Mouse (Mus musculus) heart, adult 2 months (tissue): ENCODE measurements at regions not wholly inside any gene's neighbourhood (a gene's known extent, or its start where the extent isn't known, plus 50 kb on each side); places are given as distances from the start of the nearest gene placed in this dataset.

Experiments used
- DNase-seq, 2 experiments: peaks; one replicate each; pipeline ENCODE4 v3.0.0; 2021
- H3K27ac ChIP-seq: fragments of 200-600 bp; 2 replicates; pipeline ENCODE4 v1.8.1; 2022
- H3K27me3 ChIP-seq: fragments of 200-500 bp; 2 replicates; pipeline ENCODE4 v1.6.1; 2012; ENCODE audit warnings: mild to moderate bottlenecking, low read length, inconsistent platforms, mixed read lengths; ENCODE audit not compliant: control insufficient read depth, insufficient read depth
- H3K36me3 ChIP-seq: fragments of 200-500 bp; 2 replicates; pipeline ENCODE4 v1.6.1; 2012; ENCODE audit warnings: low read length, inconsistent platforms; ENCODE audit not compliant: control insufficient read depth, insufficient read depth
- H3K4me1 ChIP-seq: fragments of 200-500 bp; 2 replicates; pipeline ENCODE4 v1.6.1; 2011; ENCODE audit warnings: low read length; ENCODE audit not compliant: control insufficient read depth, insufficient read depth
- H3K4me3 ChIP-seq: fragments of 200-600 bp; 2 replicates; pipeline ENCODE4 v1.8.1; 2022
- H3K79me2 ChIP-seq: fragments of 200-500 bp; replicated peaks from 2 replicates; pipeline ENCODE4 v1.6.1; 2012; ENCODE audit warnings: mild to moderate bottlenecking, inconsistent platforms, low read length, moderate library complexity, mixed read lengths; ENCODE audit not compliant: control insufficient read depth, insufficient read depth
- H3K9ac ChIP-seq: fragments of 200-500 bp; 2 replicates; pipeline ENCODE4 v1.6.1; 2012; ENCODE audit warnings: low read depth, mild to moderate bottlenecking, control low read depth, inconsistent platforms, low read length, mixed read lengths
- CTCF ChIP-seq: fragments of 200-600 bp; IDR thresholded peaks from 2 replicates; pipeline ENCODE4 v1.8.1; 2022; ENCODE audit warnings: antibody characterized with exemption, mild to moderate bottlenecking, moderate library complexity
- EP300 ChIP-seq: fragments of 200-500 bp; IDR thresholded peaks from 2 replicates; pipeline ENCODE4 v1.6.1; 2011; ENCODE audit warnings: low read depth, low read length, control low read depth; ENCODE audit not compliant: insufficient read depth
- POLR2A ChIP-seq: fragments of 200-500 bp; IDR thresholded peaks from 2 replicates; pipeline ENCODE4 v1.6.1; 2011; ENCODE audit warnings: mild to moderate bottlenecking, low read depth, low read length, control low read depth; ENCODE audit not compliant: insufficient read depth
- WGBS: fragments of 180-500 bp; shearing (Covaris S2); methylation state at CpG from one replicate; pipeline ENCODE4 v1.1.7; 2018; 5-methylcytosine and 5-hydroxymethylcytosine counted together
- intact Hi-C: fragments of 180-260 bp; cut with DNase I; formaldehyde crosslinking; loops from one replicate; pipeline ENCODE4 v1.15.1; 2025

GRCm38 (mm10) chr6:51271128-51271480 is 161.4 kb upstream of the Nfe2l3 start:
- intact Hi-C loops: loop anchor here (10.0 kb wide), 1 partner anchor 94 kb away; no protein-coding TSS in a partner anchor
- no peak for DNase-seq
- H3K79me2 ChIP-seq: no peaks in the 10 kb centered on the region
- H3K9ac ChIP-seq: no peak overlapping the region
- no peaks in the 10 kb centered on the region; the same call in 1 of the 2 replicates for H3K4me1 ChIP-seq
- peak overlapping the region; percentile 64 for H3K4me3 ChIP-seq
- H3K27me3 ChIP-seq: no peaks in the 10 kb centered on the region
- no peak overlapping the region for H3K27ac ChIP-seq
- 7% methylated on average over 15 of the region's 17 CpGs for WGBS
- H3K36me3 ChIP-seq: no peaks in the 10 kb centered on the region
- TF ChIP-seq EP300: no peak
- TF ChIP-seq POLR2A: no peak
- TF ChIP-seq CTCF: no peak

DNA sequence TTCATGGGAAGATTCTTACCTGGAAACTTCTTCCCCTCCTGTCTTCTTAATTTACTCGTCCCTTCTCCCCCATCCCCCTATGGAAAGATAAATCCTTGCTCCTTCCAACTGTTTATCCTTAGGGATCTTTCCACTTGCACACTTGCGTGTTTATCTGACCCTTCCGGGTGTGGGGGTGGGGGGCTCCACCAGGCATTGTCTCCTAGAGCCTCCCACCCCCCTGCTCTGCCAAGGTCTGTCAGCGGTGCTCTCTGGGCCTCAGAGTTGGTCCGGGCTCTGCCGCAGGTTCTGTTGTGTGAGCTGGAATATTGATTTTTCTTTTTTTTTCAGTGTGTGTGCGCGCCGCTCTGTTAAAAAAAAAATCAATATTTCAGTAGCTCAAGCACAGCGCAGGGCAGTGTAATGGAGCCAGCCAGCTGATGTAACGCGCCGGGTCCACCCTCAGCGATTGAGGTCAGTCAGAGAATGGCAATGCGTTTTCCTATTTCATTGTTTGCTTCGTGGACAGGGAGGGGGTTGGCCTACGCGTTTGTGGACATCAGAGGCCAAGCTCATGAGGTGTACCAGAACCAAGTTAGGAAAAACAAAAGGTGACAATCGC is 160.2 kb upstream of the Nfe2l3 start:
- H3K79me2 ChIP-seq: no peaks in the 10 kb centered on the region
- no peaks in the 10 kb centered on the region; the same call in 1 of the 2 replicates for H3K4me1 ChIP-seq
- H3K27me3 ChIP-seq: no peaks in the 10 kb centered on the region
- H3K4me3 ChIP-seq: no peak overlapping the region
- no peaks in the 10 kb centered on the region for H3K36me3 ChIP-seq
- H3K27ac ChIP-seq: no peak overlapping the region
- WGBS: 80% methylated on average over 19 of the region's 19 CpGs
- no peak for TF ChIP-seq CTCF
- TF ChIP-seq POLR2A: no peak
- no peak for TF ChIP-seq EP300
- intact Hi-C loops: loop anchor here (10.0 kb wide), 1 partner anchor 93 kb away; no protein-coding TSS in a partner anchor
- DNase-seq: no peak
- H3K9ac ChIP-seq: no peak overlapping the region

GRCm38 (mm10) chr6:51279491-51279890 is 153.0 kb upstream of the Nfe2l3 start:
- TF ChIP-seq CTCF: no peak
- no peak for TF ChIP-seq POLR2A
- TF ChIP-seq EP300: no peak
- intact Hi-C loops: loop anchor here (10.0 kb wide), 1 partner anchor 85 kb away; no protein-coding TSS in a partner anchor
- 72% methylated on average over 10 of the region's 10 CpGs for WGBS
- Histone ChIP-seq H3K9ac (no peak overlapping the region), H3K36me3 (no peaks in the 10 kb centered on the region), H3K4me1 (no peaks in the 10 kb centered on the region), H3K79me2 (no peaks in the 10 kb centered on the region), H3K27me3 (no peaks in the 10 kb centered on the region), H3K27ac (no peak overlapping the region), H3K4me3 (no peak overlapping the region)
- DNase-seq: no peak

- no peaks in the 10 kb centered on the region for H3K79me2 ChIP-seq
- DNase-seq: no peak
- H3K4me1 ChIP-seq: peaks cover 2% of the 10 kb centered on the region; the same call in 1 of the 2 replicates
- WGBS: 41% methylated on average over 7 of the region's 7 CpGs
- H3K4me3 ChIP-seq: no peak overlapping the region
- H3K36me3 ChIP-seq: no peaks in the 10 kb centered on the region
- H3K27ac ChIP-seq: no peak overlapping the region
- H3K9ac ChIP-seq: no peak overlapping the region
- H3K27me3 ChIP-seq: no peaks in the 10 kb centered on the region
- TF ChIP-seq EP300: no peak
- TF ChIP-seq POLR2A: no peak
- TF ChIP-seq CTCF: no peak
- intact Hi-C loops: no loop called here
Observed at GRCm38 (mm10) chr6:51280231-51280630, 152.2 kb upstream of the Nfe2l3 start.

DNA sequence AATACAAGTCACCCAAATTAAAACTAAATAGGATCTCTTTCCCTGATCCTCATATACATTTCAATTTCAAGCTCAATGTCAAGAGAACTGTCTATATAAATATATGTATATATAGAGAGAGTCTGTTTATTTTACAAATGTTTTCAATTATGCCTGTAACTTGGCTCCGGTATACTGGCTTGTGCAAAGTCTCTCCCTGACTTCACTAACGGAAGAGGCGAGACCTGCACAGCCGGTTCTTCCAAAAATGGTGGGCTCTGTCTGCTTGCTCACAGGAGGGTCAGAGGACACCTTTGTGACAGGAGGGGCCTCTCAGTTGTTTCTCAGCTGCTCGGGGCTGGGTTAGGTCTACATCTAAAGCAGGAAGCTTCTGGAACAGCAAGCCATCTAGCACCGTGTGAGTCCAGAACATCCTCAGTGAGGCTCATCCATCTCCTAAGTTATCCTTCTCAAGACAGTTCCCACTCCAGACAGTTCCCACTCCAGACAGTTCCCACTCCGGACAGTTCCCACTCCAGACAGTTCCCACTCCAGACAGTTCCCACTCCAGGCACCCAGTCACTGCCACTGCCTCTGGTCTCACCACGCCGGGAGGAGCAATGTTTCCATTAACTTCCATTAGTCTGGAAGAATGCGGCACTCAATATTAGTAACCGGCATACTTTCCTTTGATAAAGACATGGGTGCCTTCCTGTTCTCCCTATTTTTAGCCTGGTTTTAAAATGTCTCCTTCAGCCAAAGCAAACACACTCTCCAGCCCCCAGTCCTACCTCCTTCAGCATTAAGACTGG is 148.4 kb upstream of the Nfe2l3 start:
- no peaks in the 10 kb centered on the region for H3K79me2 ChIP-seq
- WGBS: 44% methylated on average over 11 of the region's 11 CpGs
- no peak overlapping the region for H3K9ac ChIP-seq
- no peak overlapping the region for H3K27ac ChIP-seq
- intact Hi-C loops: no loop called here
- peaks cover 2% of the 10 kb centered on the region; the same call in 1 of the 2 replicates for H3K4me1 ChIP-seq
- no peak overlapping the region for H3K4me3 ChIP-seq
- DNase-seq: no peak
- H3K27me3 ChIP-seq: no peaks in the 10 kb centered on the region
- TF ChIP-seq EP300: no peak
- no peak for TF ChIP-seq CTCF
- no peak for TF ChIP-seq POLR2A
- H3K36me3 ChIP-seq: no peaks in the 10 kb centered on the region

DNA sequence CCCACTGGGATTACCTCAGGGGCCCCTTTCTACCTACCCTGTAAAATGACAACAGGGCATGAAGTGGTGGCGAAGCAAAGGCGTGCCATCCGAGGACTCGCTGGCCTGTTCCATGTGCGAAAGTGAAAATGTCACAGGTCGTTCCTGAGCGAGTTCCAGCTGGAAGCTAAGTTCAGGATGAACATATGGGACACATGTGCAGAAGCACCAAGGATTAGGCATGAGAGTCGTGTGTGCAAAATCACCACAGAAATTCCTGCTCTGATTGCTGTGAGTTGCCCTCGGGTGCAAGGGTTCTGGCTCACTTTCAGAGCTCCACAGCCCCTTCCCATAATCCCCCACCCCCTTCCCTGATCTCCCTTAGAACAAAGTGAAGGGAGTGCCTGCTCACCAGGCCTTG is 147.6 kb upstream of the Nfe2l3 start:
- Histone ChIP-seq H3K79me2 (no peaks in the 10 kb centered on the region), H3K27ac (no peak overlapping the region), H3K36me3 (no peaks in the 10 kb centered on the region), H3K4me3 (no peak overlapping the region), H3K4me1 (peaks cover 2% of the 10 kb centered on the region; the same call in 1 of the 2 replicates), H3K27me3 (no peaks in the 10 kb centered on the region), H3K9ac (no peak overlapping the region)
- 81% methylated on average over 9 of the region's 9 CpGs for WGBS
- intact Hi-C loops: no loop called here
- DNase-seq: no peak
- TF ChIP-seq CTCF (no peak), POLR2A (no peak), EP300 (no peak)
